Mouse (Mus musculus): ENCODE measurements around the gene Gna14.

GRCm38 (mm10) chr19:16579656-16580260, 144.2 kb downstream of the Gna14 start:
- TF ChIP-seq POLR2A (IDR thresholded peaks at IDR 0.05; ENCODE audit: insufficient read depth, low read depth, low read length) (no peak), CTCF (IDR thresholded peaks at IDR 0.05; ENCODE audit: insufficient read depth, low read depth, low read length) (no peak)

All from olfactory bulb, adult 2 months (tissue).